Mouse (Mus musculus): Measurements from ENCODE around the gene Nr1i2. TPM values are rescaled to one million over a fixed set of nuclear protein-coding genes. Genes with fewer than 3 reads are reported as not detected.

Gene Nr1i2
- total RNA-seq, 2 experiments from 2014 or later = not detected

DNA sequence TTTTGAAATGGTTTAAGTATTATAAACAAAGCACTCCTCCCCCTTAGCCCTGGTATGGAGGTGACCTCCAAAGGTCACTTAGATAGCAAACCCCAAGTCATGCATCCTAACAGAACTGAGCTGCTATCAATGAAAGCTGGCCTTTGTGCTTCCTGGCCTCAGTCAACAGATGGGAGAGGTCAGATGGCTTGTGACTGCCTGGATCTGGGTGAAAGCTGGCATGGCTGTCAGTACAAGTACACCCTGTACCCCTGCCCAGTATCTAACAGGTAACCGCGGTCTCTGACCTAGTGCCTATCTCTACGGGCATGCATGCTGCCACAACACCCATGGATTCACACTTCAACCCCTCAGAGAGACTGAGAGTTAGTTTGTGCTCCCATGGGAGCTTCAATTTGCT, 6.9 kb downstream of the Nr1i2 start:
- DNase-seq (ENCODE audit: low spot score in 2 of 2) = no peak

DNA sequence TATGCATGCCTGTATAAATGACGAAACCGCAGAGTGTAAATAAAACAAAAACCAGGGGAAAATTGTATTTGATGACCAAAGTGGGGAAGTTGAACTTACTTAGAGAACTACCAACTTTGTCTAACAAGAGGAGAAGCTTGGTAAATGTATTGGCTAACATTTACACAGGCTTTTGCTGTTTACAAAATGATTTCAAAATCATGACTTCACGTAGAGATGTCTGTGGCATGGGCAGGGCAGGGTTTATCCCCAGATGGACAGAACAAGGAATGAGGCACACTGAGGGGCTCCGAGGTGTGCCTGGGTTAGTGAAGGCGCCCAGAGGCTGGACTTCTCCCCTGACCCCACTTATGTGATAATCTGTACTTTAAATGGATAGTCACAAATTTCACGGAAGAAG, 7.3 kb downstream of the Nr1i2 start:
- DNase-seq (ENCODE audit: low spot score in 2 of 2) = no peak

- DNase-seq (ENCODE audit: low spot score in 2 of 2) = no peak
These were observed 8.1 kb downstream of the Nr1i2 start for GRCm38 (mm10) chr16:38286541-38286940.

DNA sequence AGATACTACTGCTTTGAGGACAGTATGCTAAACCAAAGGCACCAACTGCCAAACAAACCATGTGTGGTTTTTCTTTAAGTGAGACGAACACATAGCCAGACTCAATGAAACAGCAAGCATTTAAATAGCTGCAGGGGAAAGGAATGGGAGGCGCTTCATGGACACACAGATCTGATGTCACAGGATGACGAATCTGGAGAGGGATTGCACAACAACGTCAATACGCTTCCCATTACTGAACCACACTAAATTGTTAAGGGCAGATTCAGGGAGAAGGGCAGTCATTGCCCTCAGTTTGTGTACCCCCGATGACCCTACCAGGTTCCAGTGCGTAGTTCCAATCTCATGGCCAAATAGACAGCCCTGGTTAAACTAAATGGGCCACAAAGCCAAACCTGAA, 8.8 kb downstream of the Nr1i2 start:
- no peak for DNase-seq (ENCODE audit: low spot score in 2 of 2)

- no peak for DNase-seq (ENCODE audit: low spot score in 2 of 2)
These were observed 11.3 kb downstream of the Nr1i2 start for GRCm38 (mm10) chr16:38283300-38283699.

DNA sequence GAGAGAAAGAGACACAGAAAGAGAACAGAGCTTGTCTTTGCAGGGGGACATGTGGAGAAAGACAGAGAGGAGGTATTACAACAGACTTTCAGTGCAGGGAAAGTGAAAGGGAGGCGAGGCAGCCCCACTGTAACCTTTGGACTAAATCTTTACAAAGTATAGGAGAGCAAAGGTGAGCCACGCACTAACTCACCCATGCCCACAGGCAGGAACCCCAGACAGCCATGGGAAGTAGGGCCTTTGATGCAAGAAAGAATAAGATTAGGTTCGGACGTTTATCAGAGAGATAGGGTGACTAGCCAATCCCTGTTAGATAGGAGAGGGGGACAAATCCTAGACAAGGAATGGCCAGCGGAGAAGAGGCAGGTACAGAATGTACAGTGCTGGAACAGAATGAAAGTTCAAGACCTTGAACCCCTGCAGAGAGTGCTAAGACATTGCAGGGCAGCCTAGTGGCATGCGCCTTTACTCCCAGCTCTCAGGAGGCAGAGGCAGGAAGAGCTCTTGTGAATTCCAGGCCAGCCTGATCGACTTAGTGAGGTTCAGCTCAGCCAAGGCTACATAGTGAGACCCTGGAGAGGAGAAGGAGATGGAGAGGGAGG, 12.0 kb downstream of the Nr1i2 start:
- no peak for DNase-seq (ENCODE audit: low spot score in 2 of 2)

DNA sequence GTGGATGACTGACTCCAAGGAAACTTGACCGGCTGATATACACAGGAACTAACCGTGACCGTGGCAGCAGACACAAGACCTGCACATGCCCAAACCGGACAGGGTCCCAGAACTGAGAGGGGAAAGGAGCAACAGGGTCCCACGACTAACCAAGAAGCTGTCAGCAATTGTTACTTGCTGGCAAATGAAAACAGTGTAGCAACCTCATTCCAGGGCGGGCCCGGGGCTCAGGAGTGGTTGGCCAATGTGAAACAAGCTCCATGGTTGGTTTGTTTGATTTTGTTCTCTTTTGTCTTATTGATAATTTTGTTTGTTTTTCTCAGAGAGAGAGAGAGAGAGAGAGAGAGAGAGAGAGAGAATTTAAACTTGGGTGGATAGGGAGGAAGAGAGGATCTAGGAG, 13.7 kb downstream of the Nr1i2 start:
- DNase-seq (ENCODE audit: low spot score in 2 of 2) = no peak

DNA sequence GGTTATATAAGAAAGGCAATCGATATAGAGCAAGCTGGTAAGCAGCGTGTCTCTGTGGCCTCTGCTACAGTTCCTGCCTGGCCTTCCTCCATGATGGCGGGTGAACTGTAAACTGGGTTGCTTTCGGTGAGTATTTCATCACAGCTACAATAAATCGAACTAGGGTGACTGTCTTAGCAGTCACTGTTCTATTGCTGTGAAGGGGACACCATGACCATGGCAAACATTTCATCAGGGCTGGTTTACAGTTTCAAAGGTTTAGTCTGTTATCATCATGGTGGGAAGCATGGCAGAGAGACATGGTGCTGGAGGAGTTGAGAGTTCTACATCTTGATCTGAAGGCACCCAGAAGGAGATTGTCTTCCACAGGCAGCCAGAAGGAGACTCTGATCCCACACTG, 14.8 kb downstream of the Nr1i2 start:
- DNase-seq (ENCODE audit: low spot score in 2 of 2) = no peak

DNA sequence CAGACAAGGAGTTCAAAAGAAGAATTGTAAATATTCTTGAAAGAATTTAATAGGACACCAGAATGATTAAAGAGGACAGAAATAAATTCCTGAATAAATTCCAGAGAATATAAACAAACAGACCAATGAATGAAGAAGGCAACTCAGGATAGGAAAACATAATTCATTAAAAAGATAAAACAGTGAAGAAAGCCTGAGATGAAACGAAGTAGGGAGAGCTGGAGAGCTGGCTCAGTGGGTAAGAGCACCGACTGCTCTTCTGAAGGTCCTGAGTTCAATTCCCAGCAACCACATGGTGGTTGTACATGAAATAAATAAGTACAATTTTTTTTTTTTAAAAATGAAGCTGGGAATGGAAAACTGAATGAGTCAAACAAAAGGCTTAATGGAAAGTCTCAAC, 19.9 kb downstream of the Nr1i2 start:
- DNase-seq (ENCODE audit: low spot score in 2 of 2) = no peak

DNA sequence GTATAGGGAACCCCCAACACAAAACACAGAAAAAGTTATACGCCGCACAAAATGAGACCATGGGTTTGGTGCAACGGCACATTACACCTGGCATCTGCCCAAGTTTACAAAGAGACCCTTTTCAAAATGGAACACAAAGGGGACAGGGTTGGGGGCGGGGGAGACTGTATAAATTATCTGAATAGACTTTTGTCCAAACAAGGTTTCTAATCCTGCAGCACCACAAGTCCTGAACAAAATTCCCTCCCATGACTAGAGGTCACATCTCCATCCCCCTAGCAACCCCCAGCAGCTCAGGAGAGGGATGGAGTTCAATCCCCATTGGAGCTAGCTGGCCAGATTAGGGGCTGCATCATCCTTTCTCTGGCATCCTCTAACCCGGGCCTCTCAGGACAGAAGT, 22.1 kb downstream of the Nr1i2 start:
- DNase-seq (ENCODE audit: low spot score in 2 of 2) = no peak

- no peak for DNase-seq (ENCODE audit: low spot score in 2 of 2)
These were observed 23.0 kb downstream of the Nr1i2 start for GRCm38 (mm10) chr16:38271601-38272000.

DNA sequence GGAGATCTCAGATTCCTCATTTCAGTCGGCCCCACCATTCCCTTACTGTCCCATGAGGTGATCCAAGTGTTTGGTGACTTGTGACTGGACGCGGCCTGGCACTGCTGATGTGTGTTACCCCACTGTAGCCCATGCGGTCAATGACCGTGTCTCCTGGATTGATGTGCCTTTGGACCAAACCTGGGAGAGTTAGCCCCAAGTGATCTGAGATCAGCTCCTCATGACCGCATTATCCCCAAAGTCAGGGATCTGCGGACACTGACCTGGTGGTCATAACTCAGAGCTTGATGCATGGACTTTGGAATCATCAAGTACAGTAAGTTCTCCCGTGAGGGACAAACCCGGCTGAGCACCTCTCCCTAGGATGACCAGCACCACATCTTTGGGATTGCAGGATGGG, 38.7 kb downstream of the Nr1i2 start:
- no peak for DNase-seq (ENCODE audit: low spot score in 2 of 2)

GRCm38 (mm10) chr16:38255107-38255506, 39.5 kb downstream of the Nr1i2 start:
- no peak for DNase-seq (ENCODE audit: low spot score in 2 of 2)

- DNase-seq (ENCODE audit: low spot score in 2 of 2) = no peak
These were observed 40.6 kb downstream of the Nr1i2 start for GRCm38 (mm10) chr16:38254001-38254400.

DNA sequence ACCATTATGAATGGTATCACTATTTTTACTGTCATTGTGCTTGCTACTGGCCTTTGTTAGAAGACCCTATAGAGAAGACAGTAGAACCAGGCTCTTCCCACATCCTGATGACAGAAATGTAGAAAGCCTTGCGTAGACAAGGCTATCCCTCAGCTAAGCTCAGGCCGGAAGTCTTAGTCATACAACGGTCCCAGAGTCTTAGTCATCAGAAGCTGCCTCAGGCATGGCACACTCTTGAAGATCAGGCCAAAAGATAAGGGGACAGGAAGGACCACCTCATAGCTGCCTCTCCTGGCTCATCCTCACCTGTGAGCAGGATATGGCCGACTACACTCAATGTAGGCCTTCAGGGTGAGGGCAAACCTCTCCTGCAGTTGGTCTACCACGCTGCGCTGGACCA, 44.2 kb downstream of the Nr1i2 start:
- DNase-seq (ENCODE audit: low spot score in 2 of 2) = no peak

DNA sequence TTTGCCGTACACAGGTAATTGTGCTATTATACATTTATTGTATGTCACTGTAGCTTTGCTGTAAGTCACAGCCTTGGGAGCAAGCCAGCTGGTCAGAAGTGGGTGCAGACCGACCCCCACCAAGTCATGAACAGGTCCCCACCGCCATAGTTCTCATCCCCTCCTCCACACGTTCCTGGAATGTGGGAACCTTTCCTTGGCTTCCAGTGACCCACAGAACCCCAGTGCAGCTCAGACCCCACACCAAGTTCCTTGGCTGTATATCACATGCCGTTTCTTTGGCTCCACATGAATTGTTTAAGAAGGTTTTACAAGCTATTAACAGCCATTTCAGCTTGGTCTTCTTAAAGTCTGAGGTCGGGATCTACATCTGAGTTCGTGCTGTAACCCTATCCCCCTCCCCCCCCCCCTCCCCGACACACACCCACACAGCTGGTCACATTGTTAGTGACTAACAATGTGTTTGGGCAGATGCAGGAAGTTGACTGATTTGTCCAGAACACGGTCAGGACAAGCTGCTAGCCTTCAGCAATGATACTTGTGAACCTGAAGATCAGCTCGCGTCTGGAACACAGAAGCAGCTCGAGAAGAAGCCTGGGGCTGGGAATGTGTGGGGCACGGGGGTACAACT, 46.2 kb downstream of the Nr1i2 start:
- no peak for DNase-seq (ENCODE audit: low spot score in 2 of 2)

- DNase-seq (ENCODE audit: low spot score in 2 of 2) = no peak
These were observed 48.6 kb downstream of the Nr1i2 start for GRCm38 (mm10) chr16:38245849-38246585.

- DNase-seq (ENCODE audit: low spot score in 2 of 2) = no peak
These were observed 49.2 kb downstream of the Nr1i2 start for GRCm38 (mm10) chr16:38245379-38245778.

DNA sequence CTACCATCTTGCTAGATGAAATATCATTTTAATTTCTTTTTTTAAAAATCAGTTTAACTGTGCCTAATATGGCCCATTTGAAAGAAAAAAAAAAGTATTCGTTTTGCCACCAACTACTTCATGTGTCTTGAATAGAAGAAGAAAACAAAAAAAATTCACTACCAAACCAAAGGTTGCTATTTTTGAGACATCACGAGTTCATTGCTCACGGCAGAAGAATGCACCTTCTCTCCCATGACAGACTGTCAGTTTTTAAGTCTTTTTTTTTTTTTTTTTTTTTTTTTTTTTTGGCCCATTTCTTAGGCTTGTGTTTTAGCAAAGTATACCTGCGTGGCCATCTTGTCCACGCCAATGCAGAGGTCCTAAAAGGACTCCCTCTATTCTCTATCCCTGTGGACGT, 50.5 kb downstream of the Nr1i2 start:
- no peak for DNase-seq (ENCODE audit: low spot score in 2 of 2)

DNA sequence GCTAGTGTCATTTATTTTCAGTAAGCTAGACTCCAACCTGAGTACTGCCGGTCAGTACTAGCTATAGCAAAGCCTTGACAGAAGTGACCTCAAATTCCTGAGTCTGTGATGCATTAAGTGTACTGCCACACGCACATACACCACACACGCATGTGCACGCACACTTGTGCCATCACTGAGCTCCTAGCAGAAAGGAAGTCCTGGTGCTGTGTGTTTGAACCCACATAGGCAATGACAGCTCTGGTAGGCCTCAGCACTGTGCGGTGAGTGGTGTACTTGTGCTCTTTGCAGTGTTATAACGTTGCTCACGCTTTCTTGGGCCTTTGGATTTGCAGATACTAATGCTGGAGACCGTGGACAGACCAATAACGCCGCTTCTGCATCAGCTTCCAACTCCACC, 54.5 kb downstream of the Nr1i2 start:
- no peak for DNase-seq (ENCODE audit: low spot score in 2 of 2)

DNA sequence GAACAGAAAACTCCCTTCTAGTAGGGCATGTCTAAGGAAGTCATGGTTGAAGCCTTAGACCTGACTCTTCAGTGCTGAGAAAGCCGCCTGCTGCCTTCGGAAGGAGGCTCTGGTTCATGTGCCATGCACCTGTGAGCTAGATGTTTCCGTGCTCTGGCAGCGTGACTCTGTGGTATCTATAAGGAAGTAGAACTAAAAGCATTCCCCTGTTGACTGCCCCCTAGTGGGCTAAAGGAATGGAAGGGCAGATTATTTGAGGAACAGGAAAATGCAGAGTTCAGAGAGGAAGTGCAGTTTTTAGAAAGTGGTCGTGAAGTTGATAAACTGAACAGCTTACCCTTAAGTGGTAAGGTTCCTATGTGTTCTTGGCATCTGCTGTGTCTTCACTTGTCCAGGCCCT, 54.9 kb downstream of the Nr1i2 start:
- DNase-seq (ENCODE audit: low spot score in 2 of 2) = peak in 1 of 2 experiments; percentile 57

- no peak for DNase-seq (ENCODE audit: low spot score in 2 of 2)
These were observed 57.6 kb downstream of the Nr1i2 start for GRCm38 (mm10) chr16:38236936-38237585.
